Mouse (Mus musculus) midbrain, embryonic 15.5 days (tissue): ENCODE measurements around the gene Sf3b5. TPM values are rescaled to one million over a fixed set of nuclear protein-coding genes. Genes with fewer than 3 reads are reported as not detected.

Source experiments
- polyA plus RNA-seq: library from polyadenylated mRNA; unstranded; fragments of >200 nt; fragmentation: Nextera tagmentation; extraction: Ambion mirVana; gene quantifications from 2 replicates; pipeline ENCODE4 v1.2.1, GENCODE M21; 2015

The Sf3b5 gene
- polyA plus RNA-seq, 1 experiment from 2014 or later = 21.6 TPM

Other genes starting within 250 kb of the Sf3b5 start
- 19.7 and 21.1 TPM in 2 replicates for gene Utrn, start 136.0 kb upstream of the Sf3b5 start, polyA plus RNA-seq
- gene Stx11, start 41.0 kb upstream of the Sf3b5 start, polyA plus RNA-seq = 1.4 and 1.7 TPM in 2 replicates
- 34.7 and 36.2 TPM in 2 replicates for gene Plagl1, start 55.2 kb downstream of the Sf3b5 start, polyA plus RNA-seq
- not detected in 2 replicates for gene Zc2hc1b, start 172.7 kb downstream of the Sf3b5 start, polyA plus RNA-seq
- 30.9 and 33.7 TPM in 2 replicates for gene Ltv1, start 187.8 kb downstream of the Sf3b5 start, polyA plus RNA-seq